Mouse (Mus musculus) adipose tissue, adult 10 weeks (tissue): ENCODE results near the gene Gm21095. TPM values are rescaled to one million over a fixed set of nuclear protein-coding genes. Genes with fewer than 3 reads are reported as not detected.

ENCODE experiments used
- polyA plus RNA-seq: library from polyadenylated mRNA; stranded (reverse); fragments of 350-450 nt; fragmentation: Illumina TruSeq; extraction: RNeasy Lipid Tissue Mini Kit (QIAGEN cat#74804); gene quantifications from one replicate; pipeline ENCODE4 v1.2.3, GENCODE M21; 2014; ENCODE audit warnings: low read depth, low replicate concordance

Gm21095 gene
- not detected for polyA plus RNA-seq

DNA sequence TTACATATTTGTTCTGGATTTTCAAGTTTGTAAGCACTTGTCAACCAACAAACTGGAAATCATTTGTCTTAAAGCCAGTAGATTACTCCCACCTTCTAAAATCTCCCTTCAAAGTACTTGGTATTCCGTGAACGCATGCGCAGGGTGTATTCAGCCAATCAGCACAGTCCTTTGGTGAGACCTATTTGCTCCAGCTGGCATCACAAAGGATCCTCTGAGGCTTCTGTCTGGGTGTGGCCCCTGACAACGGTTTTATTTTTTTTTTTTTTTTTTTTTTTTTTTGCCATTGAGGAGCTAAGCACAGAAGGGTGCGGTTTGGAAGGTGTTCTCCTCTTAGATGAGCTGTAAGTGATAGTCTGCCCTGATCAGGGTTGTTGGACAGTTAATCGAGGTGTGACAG is at the start of gene Gm21095:
Gene Gm21095, plus strand, starts transcription at position 301 of the 400 bp plus-strand sequence.

